Mouse (Mus musculus) embryo, embryonic 11.5 days (tissue): Measurements from ENCODE around the gene Gm6676.
"Not testable (repeated sequence)": the region's sequence is repeated elsewhere in the genome, so short reads cannot be mapped to it uniquely, and the experiment has no call there.

ENCODE experiments used
- DNase-seq: peaks from one replicate; pipeline ENCODE4 v3.0.0-alpha.2; 2012; ENCODE audit warnings: low read depth, low spot score

The Gm6676 gene

DNA sequence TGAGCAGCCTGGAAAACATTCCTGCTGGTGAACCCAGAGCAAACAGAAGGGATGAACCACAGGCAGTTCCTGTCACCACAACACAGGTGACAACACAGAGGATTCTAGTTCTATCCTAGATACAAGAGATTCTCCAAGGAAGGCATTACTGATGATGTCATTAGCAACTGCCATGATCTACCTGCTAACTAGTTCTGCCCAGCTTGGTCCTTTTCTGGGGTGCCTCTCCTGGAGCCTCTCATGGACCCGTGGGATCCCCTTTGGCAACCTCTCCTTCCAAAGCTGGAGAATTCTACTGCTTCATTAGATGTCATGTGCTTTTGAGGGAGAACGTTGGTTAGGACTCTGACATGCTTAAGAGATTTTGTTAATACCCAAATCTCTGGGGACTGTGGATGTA, at the start of gene Gm6676:
Gene Gm6676 (minus strand): TSS at position 101 of the 400 bp plus-strand sequence.
- DNase-seq = not testable (repeated sequence)

DNA sequence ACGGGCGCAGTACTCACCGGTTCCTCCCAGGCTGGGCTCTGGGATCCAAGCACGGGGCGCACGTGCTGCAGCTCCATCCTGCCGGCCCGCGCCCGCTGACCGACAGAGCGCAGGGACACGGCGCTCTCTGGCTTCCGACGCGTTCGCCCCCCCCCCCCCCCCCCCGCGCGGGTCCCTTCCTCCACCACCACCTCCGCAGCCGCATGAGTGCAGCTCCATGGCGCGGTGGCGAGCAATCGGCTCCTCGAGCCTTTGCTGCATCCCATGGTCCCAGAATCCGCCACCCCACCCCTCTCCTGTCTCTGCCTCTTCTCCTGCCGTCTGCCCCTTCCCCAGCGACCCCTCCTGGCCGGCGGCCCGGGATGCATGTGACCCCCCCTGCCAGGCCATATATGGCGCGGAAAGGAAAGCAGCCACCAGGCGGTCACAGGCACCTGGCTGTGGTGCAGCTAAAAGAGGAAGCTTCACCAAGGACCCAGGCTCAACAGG, 49.3 kb upstream of the Gm6676 start, which contains the start of gene Gm3512:
Gene Gm3512 (minus strand): TSS at position 51 of the 489 bp plus-strand sequence.
- not testable (repeated sequence) for DNase-seq

DNA sequence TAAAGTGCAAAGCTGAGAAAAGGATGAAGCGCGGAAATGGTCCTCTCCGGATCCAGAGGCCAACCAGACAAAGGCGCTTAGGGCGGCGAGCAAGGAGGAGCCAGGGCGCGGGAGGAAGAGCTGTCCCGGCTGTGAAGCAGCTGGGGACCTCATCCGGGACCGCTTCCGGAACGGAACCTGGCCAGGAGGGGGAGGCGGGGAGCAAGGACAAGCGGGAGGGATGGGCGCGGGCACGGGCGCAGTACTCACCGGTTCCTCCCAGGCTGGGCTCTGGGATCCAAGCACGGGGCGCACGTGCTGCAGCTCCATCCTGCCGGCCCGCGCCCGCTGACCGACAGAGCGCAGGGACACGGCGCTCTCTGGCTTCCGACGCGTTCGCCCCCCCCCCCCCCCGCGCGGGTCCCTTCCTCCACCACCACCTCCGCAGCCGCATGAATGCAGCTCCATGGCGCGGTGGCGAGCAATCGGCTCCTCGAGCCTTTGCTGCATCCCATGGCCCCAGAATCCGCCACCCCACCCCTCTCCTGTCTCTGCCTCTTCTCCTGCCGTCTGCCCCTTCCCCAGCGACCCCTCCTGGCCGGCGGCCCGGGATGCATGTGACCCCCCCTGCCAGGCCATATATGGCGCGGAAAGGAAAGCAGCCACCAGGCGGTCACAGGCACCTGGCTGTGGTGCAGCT, 19.9 kb downstream of the Gm6676 start:
- not testable (repeated sequence) for DNase-seq

DNA sequence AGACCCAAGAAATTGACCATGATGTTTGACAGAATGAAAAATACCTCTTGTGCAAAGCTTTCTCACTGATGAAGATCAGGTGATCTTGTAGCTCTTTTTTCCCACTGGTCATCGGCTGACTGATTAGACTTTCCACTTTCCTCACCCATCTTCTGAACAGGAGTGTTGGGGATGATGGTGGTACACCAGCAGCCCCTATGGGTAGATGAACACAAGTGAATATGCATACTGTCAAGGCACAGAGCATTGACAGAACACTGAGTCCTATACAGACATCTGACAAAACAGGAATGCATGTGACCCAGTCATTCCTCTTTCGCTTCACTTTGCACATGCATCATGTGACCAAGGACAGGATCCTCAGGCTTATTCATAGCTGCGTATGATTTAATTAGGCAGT, 24.7 kb downstream of the Gm6676 start, which contains the start of gene Gm3696:
Gene Gm3696 (minus strand): TSS at position 101 of the 400 bp plus-strand sequence.
- DNase-seq = not testable (repeated sequence)
